Mouse (Mus musculus) brain, embryonic 14.5 days (tissue): Measurements from ENCODE around the gene Mgat4b.

Source experiments
- CTCF ChIP-seq: fragments of 200-500 bp; IDR thresholded peaks from 2 replicates; pipeline ENCODE4 v1.5.1; 2012; ENCODE audit warnings: inconsistent platforms, mild to moderate bottlenecking, moderate library complexity, borderline replicate concordance; ENCODE audit not compliant: insufficient read depth, insufficient read length; ENCODE audit errors: extremely low read depth
- POLR2A ChIP-seq: fragments of 200-500 bp; IDR thresholded peaks from 2 replicates; pipeline ENCODE4 v1.6.1; 2012; ENCODE audit warnings: mild to moderate bottlenecking, inconsistent platforms, borderline replicate concordance; ENCODE audit not compliant: poor library complexity, insufficient read depth, insufficient read length, severe bottlenecking; ENCODE audit errors: extremely low read depth

GRCm38 (mm10) chr11:50243926-50244325 lies 33.2 kb downstream of the Mgat4b start:
- TF ChIP-seq POLR2A (no peak), CTCF (no peak)
